Mouse (Mus musculus) adrenal gland, postnatal 36 days (tissue): ENCODE results near the gene Usp49. TPM values are rescaled to one million over a fixed set of nuclear protein-coding genes. Genes with fewer than 3 reads are reported as not detected.

ENCODE experiments used
- DNase-seq, 2 experiments: peaks; one replicate each; pipeline ENCODE4 v3.0.0; 2021; ENCODE audit warnings: mixed read lengths in 1 of 2
- total RNA-seq, 2 experiments: library from RNA; stranded (reverse); gene quantifications; 2 replicates each; pipeline ENCODE4 v1.2.3; 2021

Gene Usp49
- total RNA-seq, 2 experiments from 2014 or later = 4.1 to 5.6 TPM

- DNase-seq = peak in 1 of 2 experiments; percentile 10
Observed at GRCm38 (mm10) chr17:47693671-47694441, 63.4 kb downstream of the Usp49 start.

DNA sequence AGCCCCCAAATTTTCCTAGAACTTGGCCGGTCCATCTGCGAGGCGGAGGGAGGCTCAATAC is 63.8 kb downstream of the Usp49 start, which contains the start of gene Gm21981:
Gm21981 (minus strand) TSS at position 14 of the 61 bp plus-strand sequence.
- DNase-seq = no peak

DNA sequence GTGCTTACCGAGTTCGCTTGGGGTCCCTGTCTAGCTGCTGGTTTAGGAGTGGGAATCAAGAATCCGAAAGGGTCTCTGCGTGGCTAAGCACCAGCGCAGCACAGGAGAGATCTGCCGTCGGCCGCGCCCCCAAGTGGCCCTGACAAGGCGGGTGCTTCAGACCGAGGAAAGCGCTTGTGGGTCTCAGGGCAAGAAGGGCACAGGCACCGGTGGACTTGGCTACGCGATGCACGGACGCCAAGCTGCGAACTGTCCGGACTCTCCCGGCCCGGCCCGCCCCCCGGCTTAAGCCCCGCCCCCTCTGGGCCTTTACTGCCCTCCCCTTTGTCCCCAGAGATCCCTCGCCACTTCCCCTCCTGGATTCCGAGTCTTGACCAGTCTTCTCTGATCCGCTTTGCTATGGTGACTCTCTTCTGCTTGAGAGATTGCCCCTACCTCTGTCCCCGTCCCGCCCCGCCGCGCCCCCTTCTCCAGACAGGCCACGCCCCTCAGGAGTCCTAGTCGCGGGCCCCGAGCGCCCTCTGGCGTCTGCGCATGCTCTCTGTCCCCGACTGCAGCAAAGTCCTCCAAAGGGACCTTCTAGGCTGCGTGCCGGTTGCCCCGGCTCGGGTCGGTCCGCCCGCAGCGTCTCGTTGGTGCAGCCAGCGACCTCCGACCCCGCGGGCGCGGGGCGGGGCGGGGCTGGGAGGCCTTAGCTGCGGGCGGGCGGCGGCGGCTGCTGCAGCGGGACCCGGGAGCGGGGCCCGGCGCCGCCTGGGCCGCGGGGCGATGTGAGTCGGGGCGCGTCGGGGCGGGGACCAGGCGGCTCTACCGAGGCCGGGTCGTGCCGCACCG is 64.2 kb downstream of the Usp49 start, which contains the start of gene Prickle4:
Prickle4 (minus strand) TSS at position 234 of the 834 bp plus-strand sequence.
- peak; percentile 99 for DNase-seq

GRCm38 (mm10) chr17:47695337-47695710 is 64.8 kb downstream of the Usp49 start:
- DNase-seq = no peak

DNA sequence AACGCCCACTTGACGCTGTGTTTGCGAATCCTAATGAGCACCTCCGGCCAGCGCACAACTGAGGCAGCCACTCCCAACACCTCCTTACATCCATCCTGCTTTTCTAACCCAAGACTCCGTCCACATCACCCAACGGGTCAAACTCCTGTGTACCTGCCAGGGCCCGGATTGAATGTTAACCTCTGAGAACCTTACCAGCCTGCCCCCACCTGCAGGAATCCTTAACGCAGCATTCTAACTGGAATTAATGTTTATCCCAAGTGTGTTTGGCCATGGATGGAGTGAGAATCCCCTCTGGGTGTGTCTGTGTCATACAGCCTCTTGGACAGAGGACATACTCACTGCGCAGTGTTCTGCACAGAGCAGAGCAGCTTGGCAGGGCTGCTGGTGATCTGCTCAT is 67.7 kb downstream of the Usp49 start:
- DNase-seq = no peak

GRCm38 (mm10) chr17:47699055-47699454 is 68.6 kb downstream of the Usp49 start:
- no peak for DNase-seq

- DNase-seq = no peak
Observed at GRCm38 (mm10) chr17:47701793-47702192, 71.3 kb downstream of the Usp49 start.

DNA sequence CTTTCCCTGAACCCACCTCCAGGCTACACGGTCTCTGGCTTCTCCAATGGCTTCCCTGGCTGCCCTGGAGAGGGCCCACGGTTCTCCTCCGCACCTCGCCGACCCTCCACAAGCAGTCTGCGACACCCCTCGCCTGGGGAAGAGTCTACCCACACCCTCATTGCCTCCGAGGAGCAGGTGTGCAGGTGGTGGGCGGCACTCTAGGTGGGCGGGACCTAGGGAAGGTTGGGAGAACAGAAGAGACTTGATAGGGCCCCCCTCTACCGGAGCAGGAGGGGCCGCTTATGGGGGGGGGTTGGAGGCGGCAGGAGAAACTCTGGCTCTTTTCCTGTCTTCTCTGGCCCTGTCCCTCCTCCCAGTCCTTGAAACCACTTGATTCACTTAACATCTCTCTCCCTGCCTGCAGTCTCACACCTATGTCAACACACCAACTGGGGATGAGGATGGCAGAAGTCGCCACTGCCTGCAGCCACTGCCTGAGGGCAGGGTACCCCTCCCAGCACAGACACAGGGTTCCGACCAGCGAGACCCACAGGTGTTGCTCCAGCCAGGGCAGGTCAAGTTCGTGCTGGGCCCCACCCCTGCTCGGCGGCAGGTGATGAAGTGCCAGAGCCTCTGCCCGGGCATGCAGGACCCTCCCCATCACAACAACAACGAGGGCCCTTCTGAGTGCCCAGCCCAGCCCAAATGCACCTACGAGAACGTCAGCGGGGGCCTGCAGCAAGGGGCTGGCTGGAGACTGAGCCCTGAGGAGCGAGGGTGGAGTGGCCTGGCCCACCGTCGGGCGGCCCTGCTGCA is 72.3 kb downstream of the Usp49 start:
- no peak for DNase-seq

- DNase-seq = no peak
Observed at GRCm38 (mm10) chr17:47703556-47703955, 73.1 kb downstream of the Usp49 start.

GRCm38 (mm10) chr17:47704692-47705091 is 74.2 kb downstream of the Usp49 start:
- no peak for DNase-seq

DNA sequence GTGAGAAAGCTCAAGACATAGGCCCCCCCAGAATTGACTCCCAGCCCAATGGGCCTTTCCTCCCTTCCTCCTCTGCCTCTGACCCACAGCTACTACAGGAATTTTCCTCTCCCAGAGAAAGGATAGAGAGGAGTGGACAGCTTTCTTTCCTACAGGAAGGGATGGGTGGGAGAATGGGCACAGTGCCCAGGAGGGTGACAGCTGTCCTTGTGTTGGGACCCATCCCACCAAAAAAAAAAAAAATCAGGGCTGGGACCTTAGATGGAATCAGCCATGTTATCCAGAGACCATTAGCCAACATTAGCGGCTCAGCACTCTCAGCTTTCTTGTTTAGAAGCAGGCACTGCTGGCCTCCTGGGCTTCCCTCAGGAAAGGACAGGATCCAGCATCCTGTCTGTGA is 75.7 kb downstream of the Usp49 start:
- no peak for DNase-seq

DNA sequence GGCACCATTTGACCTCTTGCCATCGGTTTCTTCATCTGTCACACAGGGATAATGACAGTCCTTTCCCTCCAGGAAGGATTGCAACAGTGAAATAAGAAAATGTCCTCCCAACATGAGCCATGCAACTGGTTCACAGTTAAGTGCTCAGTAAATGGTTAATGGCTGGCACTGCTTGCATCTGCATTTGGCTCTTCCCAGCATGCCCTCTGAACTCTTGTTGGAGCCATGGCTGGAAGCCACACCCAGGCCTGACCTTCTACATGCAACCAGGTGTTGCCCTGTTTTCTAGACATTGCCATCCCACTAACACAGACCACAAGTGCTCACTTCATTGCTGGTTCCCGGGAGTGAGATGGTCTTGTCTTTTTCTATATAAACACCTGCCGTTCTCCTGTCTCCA is 77.5 kb downstream of the Usp49 start:
- no peak for DNase-seq

- no peak for DNase-seq
Observed at GRCm38 (mm10) chr17:47708972-47709371, 78.5 kb downstream of the Usp49 start.

GRCm38 (mm10) chr17:47710036-47710435 is 79.5 kb downstream of the Usp49 start:
- no peak for DNase-seq

DNA sequence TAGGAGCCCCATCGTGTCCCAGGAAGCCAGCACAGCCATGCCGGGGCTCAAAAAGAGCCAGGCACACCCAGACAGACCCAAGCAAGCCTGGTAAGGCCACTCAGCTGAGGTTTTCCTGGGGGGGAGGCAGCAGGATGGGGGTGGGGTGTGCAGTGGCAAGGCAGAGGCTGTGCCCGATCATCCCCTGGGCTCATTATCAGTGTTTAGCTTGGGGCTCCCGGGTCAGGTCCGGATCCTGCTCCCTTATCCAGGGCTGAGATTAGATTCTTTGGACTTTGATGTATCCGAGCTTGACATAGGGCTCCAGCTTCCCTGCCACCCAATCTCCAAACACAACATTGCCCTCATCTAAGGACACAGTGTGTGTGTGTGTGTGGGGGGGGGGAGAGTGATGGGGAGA is 81.4 kb downstream of the Usp49 start:
- no peak for DNase-seq

- DNase-seq = no peak
Observed at GRCm38 (mm10) chr17:47712889-47713571, 82.5 kb downstream of the Usp49 start.

DNA sequence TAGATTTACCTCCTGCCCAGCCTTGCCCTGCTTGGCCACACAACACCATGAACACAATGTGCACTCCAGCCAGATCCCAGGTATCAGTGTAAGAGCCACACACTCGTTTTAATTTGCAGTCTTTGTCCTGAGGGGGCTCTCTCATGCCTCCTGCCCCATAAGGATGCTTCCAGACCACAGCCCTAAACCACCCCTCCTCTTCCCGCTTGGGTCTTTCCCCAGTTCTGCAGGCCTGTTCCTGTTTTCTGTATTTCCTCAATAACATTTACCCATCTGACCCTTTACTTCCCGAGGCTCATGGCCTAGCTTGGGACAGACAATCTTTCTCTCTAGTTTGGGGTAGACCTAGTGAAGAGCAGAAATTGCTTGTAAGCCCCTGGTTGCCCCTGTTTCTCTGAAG is 84.5 kb downstream of the Usp49 start:
- no peak for DNase-seq

DNA sequence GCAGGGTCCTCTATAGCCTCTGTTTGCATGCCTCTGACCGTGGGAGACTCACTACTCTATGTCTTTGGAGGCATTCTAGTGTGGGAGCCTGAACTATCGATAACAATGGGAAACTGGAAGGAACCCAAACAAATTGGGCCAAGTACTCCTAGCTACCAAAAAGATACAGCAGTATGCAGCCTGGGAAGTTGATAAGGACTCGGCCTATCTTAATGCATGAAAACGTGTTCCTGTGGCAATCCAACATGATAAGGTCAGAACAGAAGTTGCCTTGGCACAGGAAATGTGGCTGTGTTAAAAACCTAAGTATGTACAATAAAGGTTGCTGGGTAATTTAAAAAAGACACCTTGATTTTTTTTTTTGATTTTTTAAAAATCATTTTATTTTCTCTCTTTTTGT is 90.7 kb downstream of the Usp49 start:
- no peak for DNase-seq

DNA sequence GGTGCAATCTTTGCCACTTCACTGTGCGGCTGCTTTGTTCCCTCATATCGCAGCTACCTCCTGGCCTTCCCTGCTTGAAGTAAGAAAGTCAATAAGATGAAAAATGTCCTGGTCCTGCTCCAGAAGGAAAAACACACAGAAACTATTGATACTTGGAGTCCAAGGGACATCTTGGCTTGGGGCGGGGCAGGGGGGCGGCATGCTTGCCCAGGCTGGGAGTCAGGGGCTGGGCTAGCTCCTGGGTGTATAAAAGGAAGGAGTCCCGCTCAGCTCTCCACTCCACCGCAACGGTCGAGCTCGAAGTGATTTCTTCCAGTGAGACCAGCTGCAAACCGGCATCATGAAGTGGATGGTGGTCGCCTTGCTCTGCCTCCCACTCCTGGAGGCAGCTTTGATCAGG is 96.1 kb downstream of the Usp49 start, which contains the start of gene Pgc:
Pgc (plus strand) TSS at position 277 of the 400 bp plus-strand sequence.
- no peak for DNase-seq

DNA sequence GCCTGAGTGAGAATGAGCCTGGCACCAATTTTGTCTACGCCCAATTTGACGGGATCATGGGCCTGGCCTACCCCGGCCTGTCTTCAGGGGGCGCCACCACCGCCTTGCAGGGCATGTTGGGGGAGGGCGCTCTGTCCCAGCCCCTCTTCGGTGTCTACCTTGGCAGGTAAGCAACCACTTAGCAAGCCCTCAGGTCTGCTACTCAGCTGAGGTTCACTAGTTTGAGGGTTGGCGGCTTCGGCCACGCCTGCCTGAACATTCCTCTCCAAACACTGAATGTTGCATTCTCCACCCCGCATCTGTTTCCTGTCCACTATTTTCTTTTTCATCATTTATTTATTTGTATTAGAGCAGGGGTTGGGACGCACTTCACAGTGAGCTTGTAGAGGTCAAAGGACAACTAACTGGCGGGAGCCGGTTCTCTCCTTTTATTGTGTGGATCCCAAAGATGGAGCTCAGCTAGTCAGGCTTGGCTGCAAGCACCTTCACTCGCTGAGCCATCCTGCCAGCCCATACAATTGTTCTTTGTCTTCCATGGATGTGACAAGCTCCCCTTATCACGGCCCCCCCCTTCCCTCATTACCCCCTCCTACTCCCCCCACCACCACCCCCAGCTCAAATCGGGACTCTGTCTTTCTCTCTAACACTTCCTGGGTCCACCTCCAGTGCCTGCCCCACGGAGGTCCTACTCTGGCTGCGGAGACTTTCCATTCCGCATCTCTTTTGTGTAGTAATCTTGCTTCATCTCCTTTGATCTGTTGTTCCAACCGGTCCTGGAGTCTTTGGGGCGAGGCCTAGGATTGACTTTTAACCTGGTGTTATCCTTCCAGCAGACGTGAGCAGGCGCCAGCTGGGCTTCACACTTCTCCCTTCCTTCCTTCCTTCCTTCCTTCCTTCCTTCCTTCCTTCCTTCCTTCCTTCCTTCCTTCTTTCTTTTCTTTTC is 100.4 kb downstream of the Usp49 start:
- no peak for DNase-seq

DNA sequence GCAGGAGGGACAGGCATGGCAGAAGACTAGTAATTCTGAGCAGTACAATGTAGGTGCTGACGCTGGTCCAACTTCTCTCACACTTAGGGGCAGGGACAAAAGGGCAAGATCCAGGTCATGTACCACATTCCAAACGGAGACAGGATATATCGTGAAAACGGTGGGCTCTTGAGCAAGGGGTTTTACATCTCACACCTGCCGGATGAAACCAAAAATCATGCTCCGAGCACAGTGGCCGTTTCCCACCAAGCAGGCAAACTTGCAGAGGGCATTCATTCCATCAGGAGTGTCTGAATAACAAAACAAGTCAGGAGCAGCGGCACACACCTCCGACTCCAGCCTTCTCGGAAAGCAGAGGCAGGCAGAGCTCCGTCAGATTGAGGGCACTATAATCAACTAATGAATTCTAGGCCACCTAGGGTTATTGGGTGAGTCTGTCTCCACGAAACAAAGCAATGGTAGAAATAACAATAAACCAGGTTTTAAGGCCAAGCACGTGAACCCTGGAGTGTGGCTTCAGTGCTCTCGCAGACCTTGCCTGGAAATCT is 105.1 kb downstream of the Usp49 start:
- DNase-seq = no peak
